Mouse (Mus musculus) spleen, postnatal 4 days (tissue): ENCODE results near the gene Cmtm7.
"Not testable (repeated sequence)": the region's sequence is repeated elsewhere in the genome, so short reads cannot be mapped to it uniquely, and the experiment has no call there.

Experiments used
- DNase-seq, 2 experiments: peaks; one replicate each; pipeline ENCODE4 v3.0.0; 2022; ENCODE audit warnings: low spot score in 2 of 2

The Cmtm7 gene

DNA sequence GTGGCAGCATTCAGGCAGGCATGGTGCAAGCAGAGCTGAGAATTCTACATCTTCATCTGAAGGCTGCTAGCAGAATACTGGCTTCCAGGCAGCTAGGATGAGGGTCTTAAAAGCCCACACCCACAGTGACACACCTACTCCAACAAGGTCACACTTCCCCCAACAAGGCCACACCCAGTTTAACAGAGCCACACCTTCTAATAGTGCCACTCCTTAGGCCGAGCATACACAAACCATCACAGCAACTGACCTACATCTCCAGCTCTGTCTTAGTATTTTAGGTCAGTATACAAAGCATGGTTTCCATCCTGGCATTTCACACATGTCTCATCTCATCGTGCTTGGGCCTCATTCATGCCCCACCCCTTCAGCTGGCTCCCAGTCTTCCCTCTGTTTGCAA, 53.2 kb downstream of the Cmtm7 start:
- DNase-seq: not testable (repeated sequence)

DNA sequence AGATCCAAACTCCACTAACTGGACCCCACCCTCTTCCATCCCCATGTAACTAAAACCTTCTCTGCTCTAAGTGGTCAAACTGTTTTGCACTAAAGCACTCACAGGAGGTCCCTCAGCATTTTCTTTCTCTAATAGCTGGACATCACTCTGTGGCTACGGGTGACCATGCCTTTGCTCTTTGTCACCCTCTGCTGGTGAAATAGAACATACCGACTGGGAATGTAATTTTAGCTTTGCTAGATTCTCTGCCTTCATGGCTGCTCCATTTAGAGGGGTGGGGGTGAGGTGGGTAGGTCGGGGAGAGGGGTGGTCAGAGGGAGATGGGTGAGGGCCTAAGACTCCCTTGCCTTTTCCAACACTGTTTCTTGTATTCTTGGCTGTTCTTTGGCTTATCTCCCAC, 54.3 kb downstream of the Cmtm7 start:
- no peak for DNase-seq

DNA sequence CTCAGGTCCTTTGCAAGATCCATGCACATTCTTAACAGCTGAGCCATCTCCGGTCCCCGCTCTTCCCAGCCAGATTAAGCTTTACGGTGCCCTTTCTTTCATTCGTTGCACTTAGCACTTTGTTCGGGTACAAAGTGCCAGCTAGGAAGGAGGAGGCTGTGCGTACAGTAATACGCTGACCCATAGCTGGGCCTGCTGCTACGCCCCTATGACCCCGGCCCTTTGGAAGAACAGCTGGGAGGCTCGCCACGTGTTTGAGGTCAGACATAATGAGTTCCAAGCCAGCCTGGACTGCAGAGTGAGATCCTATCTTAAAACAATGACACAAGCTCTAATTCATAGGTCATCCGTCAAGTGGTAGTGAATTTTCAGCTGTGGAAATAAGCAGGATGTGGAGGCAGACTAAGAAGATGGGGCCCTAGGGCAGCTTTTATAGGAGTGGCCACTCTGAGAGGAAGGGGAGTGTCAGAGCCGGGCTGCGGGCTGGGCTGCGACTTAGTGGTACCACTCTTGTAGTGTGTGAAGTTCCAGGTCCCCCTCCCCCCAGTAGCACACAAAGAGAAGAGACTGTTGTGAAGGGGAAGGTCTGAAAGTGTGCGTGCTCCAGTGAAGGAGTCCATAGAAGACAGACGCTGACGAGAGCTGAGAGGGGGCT, 64.9 kb downstream of the Cmtm7 start:
- no peak for DNase-seq

DNA sequence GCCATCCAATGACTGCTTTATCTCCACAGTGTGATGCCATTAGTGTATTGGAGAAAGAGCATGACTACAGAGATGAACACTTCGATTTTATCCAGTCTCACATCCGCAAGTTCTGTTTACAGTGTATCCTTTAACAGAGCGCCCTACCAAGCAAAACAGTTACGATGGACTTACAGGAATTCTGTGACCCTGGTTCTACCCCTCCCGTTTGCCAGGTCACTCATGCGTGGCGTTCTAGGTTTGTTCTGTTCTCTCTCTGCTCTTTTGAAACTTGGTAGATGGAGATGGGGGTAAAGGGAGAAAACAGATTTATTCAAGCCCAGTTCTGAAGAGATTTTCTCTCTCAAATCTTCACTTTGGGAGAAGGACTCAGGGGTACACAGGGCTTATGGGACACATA, 68.2 kb downstream of the Cmtm7 start:
- DNase-seq: no peak

DNA sequence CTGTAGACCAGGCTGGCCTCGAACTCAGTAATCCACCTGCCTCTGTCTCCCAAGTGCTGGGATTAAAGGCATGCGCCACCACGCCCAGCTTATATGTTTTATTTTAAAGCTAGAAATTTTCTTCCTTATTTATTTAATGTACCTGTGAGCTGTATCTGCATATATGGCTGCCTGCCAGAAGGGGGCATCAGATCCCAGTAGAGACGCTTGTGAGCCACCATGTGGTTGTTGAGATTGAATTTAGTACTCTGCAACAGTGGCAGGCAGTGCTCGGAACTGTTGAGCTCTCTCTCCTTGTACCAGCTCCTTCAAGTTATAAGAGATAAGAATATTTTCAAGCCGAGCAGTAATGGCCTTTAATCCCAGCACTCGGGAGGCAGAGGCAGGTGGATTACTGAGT, 71.3 kb downstream of the Cmtm7 start:
- DNase-seq: no peak

DNA sequence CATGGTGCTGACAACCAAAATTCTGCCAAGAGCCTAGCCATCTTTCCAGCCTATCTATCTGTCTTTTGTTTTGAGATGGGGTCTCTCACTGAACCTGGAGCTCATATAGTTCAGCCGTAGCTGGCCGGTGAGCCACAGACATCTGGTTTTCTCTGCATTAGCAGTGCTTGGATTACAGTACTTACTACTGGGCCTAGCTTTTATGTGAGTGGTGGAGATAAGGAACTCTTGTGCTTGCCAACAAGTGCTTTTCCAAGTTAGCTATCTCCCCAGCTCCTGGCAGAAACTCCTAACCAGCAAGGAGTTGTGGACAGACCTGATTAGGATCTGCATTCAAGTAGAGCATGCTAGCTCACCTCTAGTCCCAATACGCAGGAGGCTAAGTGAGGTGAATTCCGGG, 73.9 kb downstream of the Cmtm7 start:
- DNase-seq: no peak
